Mouse (Mus musculus): Measurements from ENCODE around the gene Mad1l1. TPM values are rescaled to one million over a fixed set of nuclear protein-coding genes. Genes with fewer than 3 reads are reported as not detected.

Gene Mad1l1
- total and polyA plus RNA-seq, 3 experiments: 40.5 to 65.2 TPM; not detected in 1

GRCm38 (mm10) chr5:140263754-140264749 is 57.3 kb downstream of the Mad1l1 start:
- H3K27me3 ChIP-seq (ENCODE audit: control insufficient read depth in 1 of 2, insufficient read depth in 2 of 2, low read length in 2 of 2): no peaks in the 10 kb centered on the region
- H3K9me3 ChIP-seq (replicated peaks; ENCODE audit: insufficient read depth, low read length): no peaks in the 10 kb centered on the region
- no peak overlapping the region for H3K4me3 ChIP-seq (ENCODE audit: control insufficient read depth in 1 of 2, insufficient read depth in 1 of 2, low read depth in 2 of 2, low read length in 2 of 2)
- H3K9ac ChIP-seq (ENCODE audit: control insufficient read depth, low read depth, low read length, poor library complexity, severe bottlenecking): no peak overlapping the region
- DNase-seq (ENCODE audit: low read depth, low spot score): no peak
- H3K4me1 ChIP-seq (ENCODE audit: control insufficient read depth in 1 of 2, insufficient read depth in 2 of 2, low read length in 2 of 2): peaks cover 0 to 4% of the 10 kb centered on the region in 2 experiments; a peak in 1 of 4 replicates
- H3K27ac ChIP-seq (ENCODE audit: control insufficient read depth, low read depth, low read length): no peak overlapping the region
- no peak for TF ChIP-seq UBTF (IDR thresholded peaks at IDR 0.05; ENCODE audit: borderline replicate concordance, insufficient read depth, low read depth, low read length)
- TF ChIP-seq ZNF384 (IDR thresholded peaks at IDR 0.05; ENCODE audit: low read depth, low read length): no peak
- TF ChIP-seq MAX (IDR thresholded peaks at IDR 0.05; ENCODE audit: low read length): no peak
- TF ChIP-seq E2F4 (IDR thresholded peaks at IDR 0.05; ENCODE audit: borderline replicate concordance, low read depth, low read length): no peak
- no peak for TF ChIP-seq JUND (IDR thresholded peaks at IDR 0.05; ENCODE audit: low read depth, low read length)
- no peak for TF ChIP-seq RCOR1 (IDR thresholded peaks at IDR 0.05; ENCODE audit: low read depth, low read length)
- no peak for TF ChIP-seq HCFC1 (IDR thresholded peaks at IDR 0.05; ENCODE audit: low read depth, low read length)
- TF ChIP-seq ELF1 (IDR thresholded peaks at IDR 0.05; ENCODE audit: low read depth, low read length): no peak
- TF ChIP-seq BHLHE40 (IDR thresholded peaks at IDR 0.05; ENCODE audit: borderline replicate concordance, low read depth, low read length): no peak
- no peak for TF ChIP-seq CHD1 (IDR thresholded peaks at IDR 0.05; ENCODE audit: low read depth, low read length)
- no peak for TF ChIP-seq CTCF (IDR thresholded peaks at IDR 0.05 in 2 of 3, conservative IDR thresholded peaks at IDR 0.05 in 1 of 3; ENCODE audit: control insufficient read depth in 1 of 3, insufficient read depth in 1 of 3, low read depth in 2 of 3, low read length in 3 of 3, poor library complexity in 1 of 3, severe bottlenecking in 1 of 3)
- no peak for TF ChIP-seq ZMIZ1 (IDR thresholded peaks at IDR 0.05; ENCODE audit: low read depth, low read length)
- TF ChIP-seq KAT2A (conservative IDR thresholded peaks at IDR 0.05; ENCODE audit: low read depth, low read length): no peak
- TF ChIP-seq TBP (IDR thresholded peaks at IDR 0.05; ENCODE audit: low read depth, low read length): no peak
- TF ChIP-seq SMC3 (IDR thresholded peaks at IDR 0.05; ENCODE audit: low read depth, low read length): no peak
- TF ChIP-seq MYB (IDR thresholded peaks at IDR 0.05; ENCODE audit: low read depth, low read length): no peak
- no peak for TF ChIP-seq TAL1 (IDR thresholded peaks at IDR 0.05; ENCODE audit: low read length)
- no peak for TF ChIP-seq MYC (IDR thresholded peaks at IDR 0.05; ENCODE audit: low read depth, low read length)
- TF ChIP-seq USF1 (IDR thresholded peaks at IDR 0.05; ENCODE audit: low read depth, low read length): no peak
- TF ChIP-seq TCF12 (IDR thresholded peaks at IDR 0.05; ENCODE audit: low read depth, low read length): no peak
- no peaks in the 10 kb centered on the region; a peak in 2 of 4 replicates for H3K36me3 ChIP-seq (ENCODE audit: control insufficient read depth in 1 of 2, insufficient read depth in 2 of 2, low read length in 2 of 2)
- H3K79me2 ChIP-seq (ENCODE audit: control insufficient read depth, insufficient read depth, low read length, poor library complexity): no peaks in the 10 kb centered on the region

Measured in MEL (cell line).